Mouse (Mus musculus) ovary, postnatal 10 days (tissue): Measurements from ENCODE around the gene Jund.

Source experiments
- DNase-seq: peaks from one replicate; pipeline ENCODE4 v3.0.0; 2022; ENCODE audit warnings: low spot score

The Jund gene

GRCm38 (mm10) chr8:70698310-70699109 lies at the start of gene Jund:
Jund (plus strand) TSS chr8:70698949.
- peak; percentile 99 for DNase-seq

DNA sequence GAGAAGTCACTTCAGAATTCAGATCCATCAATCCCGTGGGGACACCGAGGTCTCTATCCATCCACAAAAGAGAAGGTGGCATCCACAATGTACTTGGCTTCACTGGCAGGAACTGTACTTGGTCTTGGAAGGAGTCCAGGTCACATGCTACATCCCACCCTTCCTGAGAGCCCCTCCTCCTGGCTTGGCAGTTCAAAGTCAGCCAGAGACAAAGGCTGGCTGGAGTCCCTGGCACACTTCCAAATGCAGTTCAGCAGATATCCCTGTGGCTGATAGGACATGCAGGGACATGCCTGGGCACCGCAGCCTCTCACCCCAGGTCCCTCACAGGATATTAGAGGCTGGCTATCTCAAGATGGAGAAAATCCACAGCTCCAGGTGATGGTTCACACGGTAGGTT lies 49.4 kb upstream of the Jund start:
- no peak for DNase-seq

DNA sequence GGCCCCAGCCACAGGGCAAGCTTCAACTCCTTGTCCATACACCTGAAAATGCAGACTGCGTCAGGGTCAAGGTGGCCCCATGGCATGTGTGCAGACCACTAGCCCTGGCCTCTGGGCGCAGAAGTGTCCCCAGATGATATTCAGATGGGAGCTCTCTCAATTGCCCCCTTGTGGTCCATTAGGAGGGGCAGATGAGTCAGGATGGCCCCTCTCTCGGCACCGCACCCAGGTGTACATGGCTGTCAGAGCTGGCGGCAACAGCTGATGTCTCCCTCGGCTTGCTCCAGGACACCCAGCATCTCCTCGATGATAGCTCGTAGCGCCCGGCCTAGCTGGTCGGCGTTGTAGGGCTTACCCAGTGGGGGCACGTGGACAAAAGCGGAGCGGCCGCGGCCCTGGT lies 48.4 kb upstream of the Jund start:
- DNase-seq, result no peak

GRCm38 (mm10) chr8:70653226-70653625 lies 45.5 kb upstream of the Jund start:
- no peak for DNase-seq

- DNase-seq, result no peak
These were observed 44.6 kb upstream of the Jund start for GRCm38 (mm10) chr8:70654121-70654520.

DNA sequence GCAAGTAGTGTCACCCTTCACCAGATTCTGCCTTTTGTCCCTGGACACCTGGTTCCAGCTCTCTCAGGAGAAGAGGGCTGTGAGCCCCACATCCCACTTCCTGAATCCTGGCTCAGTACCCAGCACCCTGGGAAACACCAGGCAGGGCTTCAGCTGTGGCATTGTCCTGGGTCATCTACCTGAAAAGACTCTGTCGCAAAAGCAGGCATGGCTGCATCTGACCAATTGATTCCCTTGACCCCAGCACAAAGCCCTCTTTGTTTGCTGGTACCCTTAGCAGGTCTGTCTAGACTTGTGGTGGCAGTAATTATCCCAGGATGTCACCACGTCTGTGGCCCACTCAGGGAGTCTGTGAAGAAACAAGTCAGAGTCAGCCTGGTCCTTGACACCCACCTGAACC lies 43.3 kb upstream of the Jund start:
- DNase-seq, result no peak

DNA sequence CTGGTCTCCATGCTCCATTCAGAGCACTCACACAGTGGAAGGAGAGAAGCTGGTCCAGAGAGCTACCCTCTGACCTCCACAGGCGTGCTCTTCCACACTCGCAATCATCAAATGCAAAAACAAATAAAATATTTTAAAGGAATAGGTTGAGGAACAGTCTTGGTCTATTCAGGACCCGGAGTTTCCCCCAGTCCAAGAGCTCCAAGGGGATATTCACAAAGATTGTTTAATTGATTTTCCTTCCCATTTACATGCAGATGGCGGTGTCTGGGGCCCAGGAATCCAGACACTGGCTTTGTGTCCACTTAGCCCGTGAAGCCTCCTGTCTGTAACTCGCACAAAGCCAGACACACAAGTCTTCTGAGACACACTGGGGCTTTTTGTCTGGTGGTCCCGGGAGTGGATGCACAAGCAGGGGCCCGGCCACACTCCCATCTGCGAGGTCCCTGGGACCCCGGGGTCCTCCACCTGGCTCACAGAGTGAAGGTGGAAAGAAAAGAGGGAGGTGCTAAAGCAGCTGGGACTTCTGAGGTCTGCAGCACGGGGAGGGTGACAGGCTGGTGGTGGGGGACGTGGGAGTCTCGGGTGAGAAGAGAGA lies 42.5 kb upstream of the Jund start:
- DNase-seq, result no peak

DNA sequence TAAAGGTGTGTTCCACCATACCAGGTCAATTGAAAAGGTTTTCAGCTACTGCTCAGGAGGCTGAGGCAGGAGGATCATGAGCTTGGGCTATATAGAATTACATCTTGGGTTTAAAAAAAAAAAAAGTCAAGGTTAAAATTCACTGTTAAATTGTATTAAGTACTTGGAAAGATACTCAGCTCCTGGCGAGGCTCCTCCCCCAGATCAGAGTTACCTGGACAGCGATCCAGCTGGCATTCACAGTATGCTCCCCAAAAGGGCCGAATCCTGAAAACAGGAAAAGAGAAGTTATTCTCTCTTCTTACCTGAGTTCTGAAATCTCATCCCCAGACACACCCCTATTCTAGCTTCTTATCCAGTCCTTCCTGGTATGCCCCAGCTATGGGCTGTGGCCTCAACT lies 41.5 kb upstream of the Jund start:
- no peak for DNase-seq

DNA sequence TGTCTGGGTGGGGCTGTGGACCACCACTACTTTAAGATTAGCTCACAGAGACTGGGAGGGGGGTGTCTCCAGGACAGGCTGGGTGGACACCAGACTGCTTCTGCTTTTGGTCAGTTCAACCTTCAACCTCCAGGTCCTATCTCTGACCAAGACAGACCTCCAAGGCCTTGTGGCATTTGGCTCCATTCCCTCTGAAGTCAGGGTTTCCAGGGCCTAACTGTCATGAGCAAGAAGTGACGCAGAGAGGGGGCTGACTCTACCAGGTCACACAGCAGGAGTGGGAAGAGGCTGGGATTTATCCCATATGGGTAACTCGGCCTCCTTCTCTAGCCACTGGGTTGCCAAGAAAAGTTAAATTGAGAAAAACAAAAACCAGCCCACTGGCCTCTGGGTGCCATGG lies 41.0 kb upstream of the Jund start:
- no peak for DNase-seq

- DNase-seq, result peak; percentile 51
These were observed 39.7 kb upstream of the Jund start for GRCm38 (mm10) chr8:70658897-70659603.

GRCm38 (mm10) chr8:70659604-70660272 lies 39.0 kb upstream of the Jund start:
- DNase-seq, result peak; percentile 90

GRCm38 (mm10) chr8:70660273-70660725 lies 38.5 kb upstream of the Jund start, which contains the start of gene Pgpep1:
Pgpep1 (minus strand) TSS chr8:70660388.
- DNase-seq, result no peak

DNA sequence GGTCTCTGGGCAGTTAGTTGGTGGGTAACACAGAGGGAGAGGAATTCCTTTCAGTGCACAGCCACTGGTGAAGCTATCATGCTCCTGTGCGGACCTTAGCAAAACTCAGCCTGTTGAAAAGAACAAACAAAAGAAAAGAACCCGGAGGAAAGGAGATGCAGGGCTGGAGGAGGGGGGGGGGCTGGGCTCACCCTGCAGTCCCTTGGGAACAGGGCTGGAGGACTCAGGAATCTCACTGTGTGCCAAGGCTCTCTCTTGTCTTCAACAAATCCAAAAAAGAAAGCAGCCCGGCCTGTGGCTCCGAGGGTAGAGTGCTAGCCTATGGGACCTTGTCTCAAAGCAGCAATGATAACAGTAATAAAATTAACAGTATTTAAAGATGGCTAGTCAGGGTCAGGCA lies 35.1 kb upstream of the Jund start:
- no peak for DNase-seq

DNA sequence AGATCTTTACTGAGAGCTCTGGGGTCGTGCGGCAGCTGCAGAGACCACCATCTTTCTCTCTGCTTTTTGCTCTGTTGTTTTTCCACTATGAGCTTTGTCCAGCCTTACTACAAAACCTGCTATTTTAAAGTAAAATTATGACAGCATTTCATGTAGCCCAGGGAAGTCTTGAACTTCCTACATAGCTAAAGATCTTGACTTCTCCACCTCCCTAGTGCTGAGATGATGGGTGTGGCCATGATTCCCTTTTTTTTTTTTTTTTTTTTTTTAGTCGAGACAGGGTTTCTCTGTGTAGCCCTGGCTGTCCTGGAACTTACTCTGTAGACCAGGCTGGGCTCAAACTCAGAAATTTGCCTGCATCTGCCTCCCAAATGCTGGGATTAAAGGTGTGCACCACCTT lies 34.1 kb upstream of the Jund start:
- no peak for DNase-seq

GRCm38 (mm10) chr8:70665599-70665998 lies 33.1 kb upstream of the Jund start:
- DNase-seq, result no peak

DNA sequence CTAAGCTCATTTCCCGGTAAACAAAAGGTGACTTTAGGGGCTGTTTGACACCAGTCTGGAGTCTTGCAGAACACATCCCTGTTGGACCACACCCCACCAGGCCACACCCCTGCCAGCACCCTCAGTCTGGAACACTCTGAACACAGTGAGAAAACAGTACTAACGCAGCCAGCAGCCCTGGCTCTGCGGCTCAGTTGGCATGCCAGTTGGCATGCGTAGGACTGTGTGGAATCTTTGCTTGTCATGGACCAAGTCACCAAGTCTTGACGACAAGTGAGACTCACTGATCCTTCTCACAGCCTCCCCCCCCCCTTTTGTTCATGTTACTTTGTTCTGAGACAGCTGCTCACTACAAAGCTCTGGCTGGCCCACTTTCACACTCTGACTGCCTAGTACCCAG lies 31.7 kb upstream of the Jund start:
- DNase-seq, result no peak

DNA sequence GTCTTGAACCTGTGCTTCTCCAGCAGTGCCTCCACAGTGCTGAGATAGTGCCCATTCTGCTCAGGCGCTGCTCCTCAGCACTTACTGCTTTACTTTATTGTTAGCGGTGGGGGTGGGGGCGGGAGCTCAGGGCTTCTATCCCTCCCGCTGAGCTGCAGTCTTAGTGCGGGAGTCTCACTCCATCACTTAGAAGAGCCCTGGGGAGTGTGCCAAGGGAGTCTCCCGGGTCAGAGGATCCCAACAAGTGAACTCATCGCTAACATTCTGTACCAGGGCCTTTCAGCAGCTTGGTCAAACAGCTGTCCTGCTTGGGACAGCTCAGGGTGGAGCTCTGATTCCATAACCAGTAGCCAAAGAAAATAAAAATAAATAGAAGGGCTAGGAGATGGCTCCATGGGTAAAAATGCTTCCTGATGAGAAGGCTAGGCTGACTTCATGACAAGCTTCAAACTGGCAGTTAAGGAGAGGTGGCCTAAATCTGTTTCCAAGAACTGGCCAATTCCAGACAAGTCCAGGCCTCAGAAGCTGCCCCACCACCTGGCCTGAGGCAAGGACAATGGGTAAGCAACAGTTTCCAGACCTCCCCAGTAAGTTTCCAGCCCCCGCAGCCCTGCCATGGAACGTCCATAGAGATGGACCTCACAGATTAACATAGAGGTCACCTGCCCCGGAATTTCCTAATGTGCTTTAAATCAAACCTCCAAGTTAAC lies 27.0 kb upstream of the Jund start:
- DNase-seq, result no peak

- DNase-seq, result no peak
These were observed 26.2 kb upstream of the Jund start for GRCm38 (mm10) chr8:70672325-70673078.

- DNase-seq, result peak; percentile 96
These were observed 25.5 kb upstream of the Jund start, which contains the start of gene Lsm4 for GRCm38 (mm10) chr8:70673079-70673856. Lsm4 (plus strand) TSS chr8:70673248.

DNA sequence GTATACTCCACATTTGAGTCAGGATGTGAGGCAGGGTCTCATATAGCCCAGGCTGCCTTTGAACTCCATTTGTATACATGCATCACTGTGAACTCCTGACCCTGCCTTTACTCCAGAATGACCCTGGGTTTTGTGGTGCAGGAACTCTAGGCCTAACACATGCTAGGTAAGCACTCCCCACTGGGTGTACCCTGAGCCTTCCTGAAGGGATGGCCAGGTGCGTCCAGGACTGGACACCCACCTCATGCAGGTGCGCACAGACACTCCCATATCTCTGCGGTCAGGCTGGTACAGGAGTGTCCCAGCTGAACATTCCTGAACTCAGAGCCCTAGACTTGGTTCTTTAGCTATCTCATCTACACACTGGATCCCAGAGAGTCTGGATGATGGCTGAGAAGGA lies 24.6 kb upstream of the Jund start:
- DNase-seq, result no peak
